Mouse (Mus musculus): Measurements from ENCODE around the gene Cd151. TPM values are rescaled to one million over a fixed set of nuclear protein-coding genes. Genes with fewer than 3 reads are reported as not detected.

The Cd151 gene
- polyA plus RNA-seq, 1 experiment from 2014 or later = 49.6 TPM

- 8% methylated on average over 5 of the region's 5 CpGs for WGBS
Measured at GRCm38 (mm10) chr7:141474160-141474559, 7.0 kb downstream of the Cd151 start.

GRCm38 (mm10) chr7:141475011-141475804, 8.0 kb downstream of the Cd151 start, which contains the start of the genes Polr2l and Tspan4:
Gene Polr2l (minus strand): TSS chr7:141475132.
Gene Tspan4 (plus strand): TSS chr7:141475240.
- peaks cover 12% of the 10 kb centered on the region for H3K36me3 ChIP-seq (ENCODE audit: control insufficient read depth, insufficient read depth, low read length)
- WGBS = under 1% methylated on average over 86 of the region's 87 CpGs
- ATAC-seq (ENCODE audit: low read depth) = peak; percentile 80
- peak within 1 kb of the TSS; percentile 84 for H3K9ac ChIP-seq (replicated peaks; ENCODE audit: low read depth, low read length)
- no peaks in the 10 kb centered on the region for H3K27me3 ChIP-seq (ENCODE audit: control insufficient read depth, insufficient read depth, low read length)
- peak within 1 kb of the TSS; percentile 68 for H3K4me3 ChIP-seq (ENCODE audit: low read depth, low read length)
- no peaks in the 10 kb centered on the region for H3K9me3 ChIP-seq (ENCODE audit: control insufficient read depth, low read length)
- peak within 1 kb of the TSS; percentile 88 for H3K4me2 ChIP-seq (ENCODE audit: low read depth, low read length)
- H3K27ac ChIP-seq (ENCODE audit: low read depth, low read length) = peak within 1 kb of the TSS; percentile 85
- peaks cover 19% of the 10 kb centered on the region for H3K4me1 ChIP-seq (ENCODE audit: control insufficient read depth, insufficient read depth, low read length)

More at GRCm38 (mm10) chr7:141474160-141474559, 7.0 kb downstream of the Cd151 start:
- peak overlapping the region; percentile 84 for H3K9ac ChIP-seq (replicated peaks; ENCODE audit: low read depth, low read length)
- H3K36me3 ChIP-seq (ENCODE audit: control insufficient read depth, insufficient read depth, low read length) = peaks cover 17% of the 10 kb centered on the region
- H3K4me3 ChIP-seq (ENCODE audit: low read depth, low read length) = peak overlapping the region; percentile 68
- H3K27ac ChIP-seq (ENCODE audit: low read depth, low read length) = no peak overlapping the region
- H3K27me3 ChIP-seq (ENCODE audit: control insufficient read depth, insufficient read depth, low read length) = no peaks in the 10 kb centered on the region
- H3K9me3 ChIP-seq (ENCODE audit: control insufficient read depth, low read length) = no peaks in the 10 kb centered on the region
- ATAC-seq (ENCODE audit: low read depth) = no peak
- H3K4me1 ChIP-seq (ENCODE audit: control insufficient read depth, insufficient read depth, low read length) = peaks cover 27% of the 10 kb centered on the region
- peak overlapping the region; percentile 88 for H3K4me2 ChIP-seq (ENCODE audit: low read depth, low read length)

- H3K36me3 ChIP-seq (ENCODE audit: control insufficient read depth, insufficient read depth, low read length) = peaks cover 8% of the 10 kb centered on the region
- 4% methylated on average over 11 of the region's 12 CpGs for WGBS
- H3K4me1 ChIP-seq (ENCODE audit: control insufficient read depth, insufficient read depth, low read length) = peaks cover 19% of the 10 kb centered on the region
- H3K27ac ChIP-seq (ENCODE audit: low read depth, low read length) = no peak overlapping the region
- peak overlapping the region; percentile 84; the same call in 1 of the 2 replicates for H3K9ac ChIP-seq (replicated peaks; ENCODE audit: low read depth, low read length)
- H3K4me3 ChIP-seq (ENCODE audit: low read depth, low read length) = peak overlapping the region; percentile 68
- H3K27me3 ChIP-seq (ENCODE audit: control insufficient read depth, insufficient read depth, low read length) = no peaks in the 10 kb centered on the region
- peak overlapping the region; percentile 88 for H3K4me2 ChIP-seq (ENCODE audit: low read depth, low read length)
- no peaks in the 10 kb centered on the region for H3K9me3 ChIP-seq (ENCODE audit: control insufficient read depth, low read length)
- ATAC-seq (ENCODE audit: low read depth) = no peak; the same call in 1 of the 2 replicates
Measured at GRCm38 (mm10) chr7:141475805-141476158, 8.6 kb downstream of the Cd151 start.

GRCm38 (mm10) chr7:141476226-141476980, 9.2 kb downstream of the Cd151 start:
- Histone ChIP-seq H3K4me1 (ENCODE audit: control insufficient read depth, insufficient read depth, low read length) (peaks cover 23% of the 10 kb centered on the region), H3K36me3 (ENCODE audit: control insufficient read depth, insufficient read depth, low read length) (peaks cover 1% of the 10 kb centered on the region; the same call in 1 of the 2 replicates), H3K4me3 (ENCODE audit: low read depth, low read length) (peak overlapping the region; percentile 68; the same call in 1 of the 2 replicates), H3K9me3 (ENCODE audit: control insufficient read depth, low read length) (no peaks in the 10 kb centered on the region), H3K27me3 (ENCODE audit: control insufficient read depth, insufficient read depth, low read length) (no peaks in the 10 kb centered on the region), H3K4me2 (ENCODE audit: low read depth, low read length) (peak overlapping the region; percentile 88), H3K27ac (ENCODE audit: low read depth, low read length) (peak overlapping the region; percentile 23; the same call in 1 of the 2 replicates), H3K9ac (replicated peaks; ENCODE audit: low read depth, low read length) (no peak overlapping the region)
- 6% methylated on average over 16 of the region's 17 CpGs for WGBS
- ATAC-seq (ENCODE audit: low read depth) = no peak; the same call in 1 of the 2 replicates

GRCm38 (mm10) chr7:141476981-141477370, 9.8 kb downstream of the Cd151 start:
- no peaks in the 10 kb centered on the region for H3K9me3 ChIP-seq (ENCODE audit: control insufficient read depth, low read length)
- H3K4me2 ChIP-seq (ENCODE audit: low read depth, low read length) = no peak overlapping the region; the same call in 1 of the 2 replicates
- no peak overlapping the region for H3K4me3 ChIP-seq (ENCODE audit: low read depth, low read length)
- peaks cover 27% of the 10 kb centered on the region for H3K4me1 ChIP-seq (ENCODE audit: control insufficient read depth, insufficient read depth, low read length)
- 18% methylated on average over 7 of the region's 7 CpGs for WGBS
- no peak overlapping the region for H3K9ac ChIP-seq (replicated peaks; ENCODE audit: low read depth, low read length)
- H3K27me3 ChIP-seq (ENCODE audit: control insufficient read depth, insufficient read depth, low read length) = no peaks in the 10 kb centered on the region
- H3K27ac ChIP-seq (ENCODE audit: low read depth, low read length) = peak overlapping the region; percentile 23; the same call in 1 of the 2 replicates
- no peak for ATAC-seq (ENCODE audit: low read depth)
- H3K36me3 ChIP-seq (ENCODE audit: control insufficient read depth, insufficient read depth, low read length) = no peaks in the 10 kb centered on the region; the same call in 1 of the 2 replicates

- H3K9ac ChIP-seq (replicated peaks; ENCODE audit: low read depth, low read length) = no peak overlapping the region
- H3K4me2 ChIP-seq (ENCODE audit: low read depth, low read length) = no peak overlapping the region
- 77% methylated on average over 4 of the region's 4 CpGs for WGBS
- ATAC-seq (ENCODE audit: low read depth) = no peak
- H3K4me1 ChIP-seq (ENCODE audit: control insufficient read depth, insufficient read depth, low read length) = peaks cover 32% of the 10 kb centered on the region
- peaks cover 4% of the 10 kb centered on the region; the same call in 1 of the 2 replicates for H3K27me3 ChIP-seq (ENCODE audit: control insufficient read depth, insufficient read depth, low read length)
- H3K4me3 ChIP-seq (ENCODE audit: low read depth, low read length) = no peak overlapping the region
- H3K36me3 ChIP-seq (ENCODE audit: control insufficient read depth, insufficient read depth, low read length) = no peaks in the 10 kb centered on the region
- no peaks in the 10 kb centered on the region for H3K9me3 ChIP-seq (ENCODE audit: control insufficient read depth, low read length)
- no peak overlapping the region for H3K27ac ChIP-seq (ENCODE audit: low read depth, low read length)
Measured at GRCm38 (mm10) chr7:141477578-141478269, 10.5 kb downstream of the Cd151 start.

- peaks cover 35% of the 10 kb centered on the region for H3K4me1 ChIP-seq (ENCODE audit: control insufficient read depth, insufficient read depth, low read length)
- WGBS = 89% methylated on average over 5 of the region's 5 CpGs
- no peaks in the 10 kb centered on the region for H3K9me3 ChIP-seq (ENCODE audit: control insufficient read depth, low read length)
- H3K36me3 ChIP-seq (ENCODE audit: control insufficient read depth, insufficient read depth, low read length) = no peaks in the 10 kb centered on the region
- no peak overlapping the region for H3K4me3 ChIP-seq (ENCODE audit: low read depth, low read length)
- no peak for ATAC-seq (ENCODE audit: low read depth)
- peaks cover 4% of the 10 kb centered on the region; the same call in 1 of the 2 replicates for H3K27me3 ChIP-seq (ENCODE audit: control insufficient read depth, insufficient read depth, low read length)
- no peak overlapping the region for H3K27ac ChIP-seq (ENCODE audit: low read depth, low read length)
- no peak overlapping the region for H3K4me2 ChIP-seq (ENCODE audit: low read depth, low read length)
- H3K9ac ChIP-seq (replicated peaks; ENCODE audit: low read depth, low read length) = no peak overlapping the region
Measured at GRCm38 (mm10) chr7:141478270-141478748, 11.1 kb downstream of the Cd151 start.

GRCm38 (mm10) chr7:141480842-141481497, 13.8 kb downstream of the Cd151 start:
- peak; percentile 45; the same call in 1 of the 2 replicates for ATAC-seq (ENCODE audit: low read depth)
- Histone ChIP-seq H3K9me3 (ENCODE audit: control insufficient read depth, low read length) (no peaks in the 10 kb centered on the region), H3K9ac (replicated peaks; ENCODE audit: low read depth, low read length) (no peak overlapping the region), H3K36me3 (ENCODE audit: control insufficient read depth, insufficient read depth, low read length) (no peaks in the 10 kb centered on the region), H3K4me2 (ENCODE audit: low read depth, low read length) (peak overlapping the region; percentile 88), H3K27ac (ENCODE audit: low read depth, low read length) (no peak overlapping the region), H3K27me3 (ENCODE audit: control insufficient read depth, insufficient read depth, low read length) (peaks cover 4% of the 10 kb centered on the region; the same call in 1 of the 2 replicates), H3K4me1 (ENCODE audit: control insufficient read depth, insufficient read depth, low read length) (peaks cover 18% of the 10 kb centered on the region), H3K4me3 (ENCODE audit: low read depth, low read length) (peak overlapping the region; percentile 65)
- WGBS = 9% methylated on average over 10 of the region's 10 CpGs

Measured in neural tube, embryonic 14.5 days (tissue).